Mouse (Mus musculus): Measurements from ENCODE around the gene Aak1. TPM values are rescaled to one million over a fixed set of nuclear protein-coding genes. Genes with fewer than 3 reads are reported as not detected.

Gene Aak1
- polyA plus RNA-seq (2014; fragmentation: Nextera tagmentation; extraction: Ambion mirVana), result 19.5 and 23.3 TPM in 2 replicates

DNA sequence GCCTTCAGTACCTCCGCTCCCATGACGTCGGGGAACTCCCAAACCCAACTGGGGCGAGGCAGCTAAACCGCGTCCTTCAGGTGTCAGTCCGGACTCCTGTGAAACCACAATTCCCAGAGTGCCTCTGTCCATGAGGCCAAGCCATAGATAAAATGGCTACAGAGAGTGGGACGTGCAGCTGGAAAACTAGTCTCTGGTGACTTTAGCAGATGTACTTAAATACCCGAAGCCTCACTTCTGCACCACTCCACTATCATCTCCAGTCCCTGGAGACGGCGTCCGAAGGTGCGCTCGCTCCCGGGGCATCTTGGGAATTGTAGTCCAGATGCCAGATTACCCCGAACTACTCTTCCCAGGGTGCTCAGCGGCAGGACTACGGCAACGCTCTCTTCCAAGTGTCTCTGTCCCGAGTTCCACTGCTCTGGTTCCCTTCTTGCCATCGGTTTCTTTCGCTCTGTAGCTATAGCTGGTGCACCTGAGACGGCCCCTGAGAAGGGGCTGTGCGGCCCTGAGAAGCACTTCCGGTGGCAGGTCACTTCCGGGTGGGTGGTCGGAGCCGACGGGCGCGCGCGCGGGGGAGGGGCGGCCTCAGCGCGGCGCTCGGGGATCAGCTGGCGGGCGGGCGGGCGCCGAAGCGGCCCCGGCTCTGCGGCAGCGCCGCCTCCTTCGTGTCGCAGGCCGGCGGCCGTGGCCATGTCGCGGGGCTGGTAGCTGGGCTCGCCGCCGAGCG, at the start of gene Aak1:
TSS of gene Aak1 (plus strand) at position 603 of the 730 bp plus-strand sequence.
- Histone ChIP-seq H3K9me3 (ENCODE audit: control insufficient read depth, low read length) (no peaks in the 10 kb centered on the region), H3K4me3 (ENCODE audit: control insufficient read depth in 1 of 2, insufficient read depth in 1 of 2, low read depth in 1 of 2, low read length in 2 of 2) (peak within 1 kb of the TSS; percentile 70 to 83), H3K36me3 (ENCODE audit: control insufficient read depth, insufficient read depth, low read length) (no peaks in the 10 kb centered on the region; the same call in 1 of the 2 replicates), H3K9ac (ENCODE audit: low read length) (peak within 1 kb of the TSS; percentile 95), H3K4me1 (ENCODE audit: control insufficient read depth in 2 of 2, insufficient read depth in 2 of 2, low read length in 2 of 2) (peaks cover 7 to 35% of the 10 kb centered on the region in 2 experiments), H3K27me3 (ENCODE audit: control insufficient read depth, insufficient read depth, low read length) (no peaks in the 10 kb centered on the region), H3K4me2 (ENCODE audit: low read length) (peak within 1 kb of the TSS; percentile 88), H3K27ac (replicated peaks in 1 of 2; ENCODE audit: control insufficient read depth in 1 of 2, insufficient read depth in 1 of 2, low read depth in 2 of 2, low read length in 2 of 2) (peak within 1 kb of the TSS; percentile 98 to 100)
- peak; percentile 88 for ATAC-seq (ENCODE audit: insufficient number of reproducible peaks, insufficient read depth, low FRiP score, low read depth)
- WGBS, result under 1% methylated on average over 59 of the region's 60 CpGs

- H3K27ac ChIP-seq (replicated peaks in 1 of 2; ENCODE audit: control insufficient read depth in 1 of 2, insufficient read depth in 1 of 2, low read depth in 2 of 2, low read length in 2 of 2), result no peak overlapping the region
- no peak overlapping the region for H3K4me2 ChIP-seq (ENCODE audit: low read length)
- no peaks in the 10 kb centered on the region for H3K4me1 ChIP-seq (ENCODE audit: control insufficient read depth in 2 of 2, insufficient read depth in 2 of 2, low read length in 2 of 2)
- no peaks in the 10 kb centered on the region; the same call in 1 of the 2 replicates for H3K27me3 ChIP-seq (ENCODE audit: control insufficient read depth, insufficient read depth, low read length)
- H3K4me3 ChIP-seq (ENCODE audit: control insufficient read depth in 1 of 2, insufficient read depth in 1 of 2, low read depth in 1 of 2, low read length in 2 of 2), result no peak overlapping the region
- no peak overlapping the region for H3K9ac ChIP-seq (ENCODE audit: low read length)
- no peaks in the 10 kb centered on the region for H3K36me3 ChIP-seq (ENCODE audit: control insufficient read depth, insufficient read depth, low read length)
- ATAC-seq (ENCODE audit: insufficient number of reproducible peaks, insufficient read depth, low FRiP score, low read depth), result no peak
- no peaks in the 10 kb centered on the region for H3K9me3 ChIP-seq (ENCODE audit: control insufficient read depth, low read length)
- 90% methylated on average over 3 of the region's 3 CpGs for WGBS
These were observed 48.9 kb upstream of the Aak1 start for GRCm38 (mm10) chr6:86800467-86800866.

GRCm38 (mm10) chr6:86801431-86801830, 47.9 kb upstream of the Aak1 start:
- Histone ChIP-seq H3K4me1 (ENCODE audit: control insufficient read depth in 2 of 2, insufficient read depth in 2 of 2, low read length in 2 of 2) (no peaks in the 10 kb centered on the region), H3K4me2 (ENCODE audit: low read length) (no peak overlapping the region), H3K9me3 (ENCODE audit: control insufficient read depth, low read length) (no peaks in the 10 kb centered on the region), H3K27me3 (ENCODE audit: control insufficient read depth, insufficient read depth, low read length) (no peaks in the 10 kb centered on the region), H3K4me3 (ENCODE audit: control insufficient read depth in 1 of 2, insufficient read depth in 1 of 2, low read depth in 1 of 2, low read length in 2 of 2) (no peak overlapping the region), H3K9ac (ENCODE audit: low read length) (no peak overlapping the region), H3K27ac (replicated peaks in 1 of 2; ENCODE audit: control insufficient read depth in 1 of 2, insufficient read depth in 1 of 2, low read depth in 2 of 2, low read length in 2 of 2) (no peak overlapping the region), H3K36me3 (ENCODE audit: control insufficient read depth, insufficient read depth, low read length) (no peaks in the 10 kb centered on the region)
- ATAC-seq (ENCODE audit: insufficient number of reproducible peaks, insufficient read depth, low FRiP score, low read depth), result no peak
- 37% methylated on average over 11 of the region's 11 CpGs for WGBS

DNA sequence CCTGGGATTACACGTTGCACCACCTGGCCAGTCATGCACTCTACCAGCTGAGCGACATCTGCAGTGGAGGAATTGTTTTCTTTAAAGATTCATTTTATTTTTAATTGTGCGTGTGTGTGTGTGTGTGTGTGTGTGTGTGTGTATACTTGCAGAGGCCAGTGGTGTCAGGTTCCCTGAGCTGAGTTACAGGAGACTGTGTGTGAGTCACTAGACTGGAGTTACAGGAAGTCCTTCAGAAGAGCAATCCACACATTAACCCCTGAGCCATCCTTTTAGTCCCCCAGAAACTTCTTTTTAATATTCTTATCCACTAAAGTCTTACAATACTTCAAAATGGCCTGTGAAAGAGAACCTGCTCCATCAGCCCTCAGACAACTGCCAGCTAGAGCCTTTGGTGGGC, 44.7 kb upstream of the Aak1 start:
- Histone ChIP-seq H3K9me3 (ENCODE audit: control insufficient read depth, low read length) (no peaks in the 10 kb centered on the region), H3K4me1 (ENCODE audit: control insufficient read depth in 2 of 2, insufficient read depth in 2 of 2, low read length in 2 of 2) (no peaks in the 10 kb centered on the region), H3K27ac (replicated peaks in 1 of 2; ENCODE audit: control insufficient read depth in 1 of 2, insufficient read depth in 1 of 2, low read depth in 2 of 2, low read length in 2 of 2) (no peak overlapping the region), H3K9ac (ENCODE audit: low read length) (no peak overlapping the region), H3K4me3 (ENCODE audit: control insufficient read depth in 1 of 2, insufficient read depth in 1 of 2, low read depth in 1 of 2, low read length in 2 of 2) (no peak overlapping the region), H3K27me3 (ENCODE audit: control insufficient read depth, insufficient read depth, low read length) (peaks cover 5% of the 10 kb centered on the region; the same call in 1 of the 2 replicates), H3K4me2 (ENCODE audit: low read length) (no peak overlapping the region), H3K36me3 (ENCODE audit: control insufficient read depth, insufficient read depth, low read length) (no peaks in the 10 kb centered on the region)
- no peak for ATAC-seq (ENCODE audit: insufficient number of reproducible peaks, insufficient read depth, low FRiP score, low read depth)
- 76% methylated on average over 3 of the region's 3 CpGs for WGBS

DNA sequence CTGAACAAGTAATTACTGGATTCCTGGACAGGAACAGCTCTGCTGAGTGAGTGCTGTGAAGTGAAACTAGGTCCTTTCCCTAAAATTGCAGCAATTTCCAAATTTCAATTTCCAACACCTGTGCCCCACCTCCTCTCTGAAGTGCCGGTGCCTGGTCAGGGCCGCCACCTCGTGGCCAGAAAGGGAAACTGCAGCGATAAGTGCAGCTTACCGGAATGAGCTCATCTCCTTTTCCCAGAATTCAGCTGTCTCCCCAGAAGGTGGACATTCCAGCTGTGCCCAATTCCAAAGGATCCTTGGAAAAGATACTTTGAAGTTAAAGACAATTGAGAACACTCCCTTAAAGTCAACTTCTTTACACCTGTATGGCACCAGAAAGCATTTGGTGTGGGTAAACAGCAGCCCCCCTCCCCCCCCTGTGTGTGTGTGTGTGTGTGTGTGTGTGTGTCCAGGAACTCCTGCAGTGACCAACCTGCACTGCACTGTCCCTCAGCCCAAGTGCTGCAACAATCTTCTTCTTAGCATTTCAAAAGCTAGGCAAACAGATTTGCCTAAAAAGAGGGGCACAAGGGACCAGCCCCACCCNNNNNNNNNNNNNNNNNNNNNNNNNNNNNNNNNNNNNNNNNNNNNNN, 42.7 kb upstream of the Aak1 start:
- Histone ChIP-seq H3K4me1 (ENCODE audit: control insufficient read depth in 2 of 2, insufficient read depth in 2 of 2, low read length in 2 of 2) (no peaks in the 10 kb centered on the region), H3K27ac (replicated peaks in 1 of 2; ENCODE audit: control insufficient read depth in 1 of 2, insufficient read depth in 1 of 2, low read depth in 2 of 2, low read length in 2 of 2) (no peak overlapping the region), H3K9ac (ENCODE audit: low read length) (no peak overlapping the region), H3K9me3 (ENCODE audit: control insufficient read depth, low read length) (no peaks in the 10 kb centered on the region), H3K36me3 (ENCODE audit: control insufficient read depth, insufficient read depth, low read length) (no peaks in the 10 kb centered on the region), H3K4me2 (ENCODE audit: low read length) (no peak overlapping the region), H3K4me3 (ENCODE audit: control insufficient read depth in 1 of 2, insufficient read depth in 1 of 2, low read depth in 1 of 2, low read length in 2 of 2) (no peak overlapping the region), H3K27me3 (ENCODE audit: control insufficient read depth, insufficient read depth, low read length) (peaks cover 5% of the 10 kb centered on the region; the same call in 1 of the 2 replicates)
- 2% methylated on average over 5 of the region's 5 CpGs for WGBS
- no peak for ATAC-seq (ENCODE audit: insufficient number of reproducible peaks, insufficient read depth, low FRiP score, low read depth)

DNA sequence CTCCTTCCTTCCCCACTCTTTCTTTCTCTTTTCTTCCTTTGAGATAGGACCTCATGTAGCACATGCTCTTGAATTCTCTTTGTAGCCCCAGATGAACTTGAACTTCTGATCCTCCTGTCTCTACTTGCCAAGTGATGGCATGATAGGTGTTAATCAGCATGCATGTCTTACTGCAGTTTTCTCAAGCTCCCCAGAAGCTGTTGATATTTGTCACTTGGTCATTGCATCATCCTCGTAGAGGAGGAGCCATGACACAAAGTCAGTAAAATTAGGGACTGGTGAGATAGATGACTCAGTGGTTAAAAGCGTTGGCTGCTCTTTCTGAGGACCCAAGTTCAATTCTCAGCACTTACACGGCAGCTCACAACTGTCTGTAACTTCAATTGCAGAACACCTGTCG, 36.4 kb upstream of the Aak1 start:
- Histone ChIP-seq H3K9ac (ENCODE audit: low read length) (no peak overlapping the region), H3K4me3 (ENCODE audit: control insufficient read depth in 1 of 2, insufficient read depth in 1 of 2, low read depth in 1 of 2, low read length in 2 of 2) (no peak overlapping the region), H3K4me2 (ENCODE audit: low read length) (no peak overlapping the region), H3K4me1 (ENCODE audit: control insufficient read depth in 2 of 2, insufficient read depth in 2 of 2, low read length in 2 of 2) (peaks cover 8 to 9% of the 10 kb centered on the region in 2 experiments; a peak in 2 of 4 replicates), H3K27ac (replicated peaks in 1 of 2; ENCODE audit: control insufficient read depth in 1 of 2, insufficient read depth in 1 of 2, low read depth in 2 of 2, low read length in 2 of 2) (no peak overlapping the region), H3K9me3 (ENCODE audit: control insufficient read depth, low read length) (no peaks in the 10 kb centered on the region), H3K27me3 (ENCODE audit: control insufficient read depth, insufficient read depth, low read length) (peaks cover 4% of the 10 kb centered on the region; the same call in 1 of the 2 replicates), H3K36me3 (ENCODE audit: control insufficient read depth, insufficient read depth, low read length) (no peaks in the 10 kb centered on the region)
- WGBS, result 34% methylated on average over 4 of the region's 4 CpGs
- ATAC-seq (ENCODE audit: insufficient number of reproducible peaks, insufficient read depth, low FRiP score, low read depth), result no peak

GRCm38 (mm10) chr6:86813341-86813740, 36.0 kb upstream of the Aak1 start:
- no peak overlapping the region for H3K4me2 ChIP-seq (ENCODE audit: low read length)
- H3K9me3 ChIP-seq (ENCODE audit: control insufficient read depth, low read length), result no peaks in the 10 kb centered on the region
- no peak overlapping the region for H3K9ac ChIP-seq (ENCODE audit: low read length)
- ATAC-seq (ENCODE audit: insufficient number of reproducible peaks, insufficient read depth, low FRiP score, low read depth), result no peak
- no peaks in the 10 kb centered on the region for H3K36me3 ChIP-seq (ENCODE audit: control insufficient read depth, insufficient read depth, low read length)
- H3K4me3 ChIP-seq (ENCODE audit: control insufficient read depth in 1 of 2, insufficient read depth in 1 of 2, low read depth in 1 of 2, low read length in 2 of 2), result no peak overlapping the region
- H3K27me3 ChIP-seq (ENCODE audit: control insufficient read depth, insufficient read depth, low read length), result no peaks in the 10 kb centered on the region; the same call in 1 of the 2 replicates
- H3K27ac ChIP-seq (replicated peaks in 1 of 2; ENCODE audit: control insufficient read depth in 1 of 2, insufficient read depth in 1 of 2, low read depth in 2 of 2, low read length in 2 of 2), result no peak overlapping the region
- 17% methylated on average over 3 of the region's 3 CpGs for WGBS
- peaks cover 8 to 9% of the 10 kb centered on the region in 2 experiments; a peak in 2 of 4 replicates for H3K4me1 ChIP-seq (ENCODE audit: control insufficient read depth in 2 of 2, insufficient read depth in 2 of 2, low read length in 2 of 2)

Measured in heart, embryonic 14.5 days (tissue).